Mouse (Mus musculus): ENCODE measurements around the gene Pradc1.

The Pradc1 gene

DNA sequence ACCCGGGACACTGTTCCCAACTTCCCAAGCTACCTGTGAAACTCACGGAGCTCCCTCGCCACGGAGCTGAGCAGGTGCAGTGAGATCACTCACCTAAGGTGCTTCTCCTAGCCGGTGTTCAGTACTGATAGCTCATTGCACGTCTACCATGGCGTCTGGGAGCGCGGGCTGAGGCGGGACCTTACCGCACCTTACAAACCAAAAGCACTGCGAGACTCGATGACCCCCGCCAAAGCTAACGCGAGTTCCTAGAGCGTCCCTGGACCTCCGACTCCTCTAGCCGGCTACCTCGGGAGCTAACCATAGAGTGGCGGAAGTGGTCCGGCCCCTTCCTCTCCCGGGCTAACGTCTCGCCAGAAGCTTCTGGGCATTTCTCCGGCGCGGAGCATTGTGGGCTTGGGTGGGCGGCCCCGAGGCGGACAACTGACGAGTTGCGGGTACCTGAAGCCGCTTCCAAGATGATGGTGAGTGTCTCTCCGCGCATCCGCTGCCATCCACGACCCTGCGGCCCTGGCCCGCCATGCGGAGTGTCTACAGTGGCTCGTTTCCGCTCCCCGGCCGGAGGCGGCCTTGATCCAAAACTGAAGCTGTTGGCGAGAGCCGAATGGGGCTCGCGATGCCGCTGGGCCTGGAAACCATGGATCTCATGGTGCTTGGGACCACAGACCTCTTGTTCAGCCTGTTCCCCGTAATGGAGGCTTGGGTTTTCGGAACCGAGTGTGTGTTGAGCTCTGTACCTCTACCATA, at the start of gene Pradc1:
Gene Pradc1, minus strand, starts transcription at position 307 of the 747 bp plus-strand sequence.
- WGBS = 0% methylated on average over 54 of the region's 54 CpGs

DNA sequence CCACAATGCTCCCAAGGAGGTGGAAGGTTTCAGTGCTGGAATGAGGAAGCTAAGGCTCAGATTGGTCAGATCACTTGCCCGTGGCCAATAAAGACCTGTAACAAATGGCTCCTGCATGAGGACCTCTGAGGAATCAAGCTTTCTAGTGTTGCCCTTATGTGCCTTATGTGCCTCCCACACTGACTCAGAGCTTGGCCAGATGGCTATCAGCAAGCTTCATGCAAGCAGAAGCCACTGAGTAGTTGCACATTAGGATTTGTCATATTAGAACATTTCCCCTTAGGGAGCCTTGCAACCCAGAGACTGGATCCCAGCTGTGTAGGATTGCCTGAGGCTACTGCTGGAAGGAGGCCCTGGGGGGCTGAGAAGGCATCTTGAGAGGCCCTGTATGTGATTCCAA, 48.6 kb upstream of the Pradc1 start:
- WGBS = 78% methylated on average over 1 of the region's 1 CpGs

DNA sequence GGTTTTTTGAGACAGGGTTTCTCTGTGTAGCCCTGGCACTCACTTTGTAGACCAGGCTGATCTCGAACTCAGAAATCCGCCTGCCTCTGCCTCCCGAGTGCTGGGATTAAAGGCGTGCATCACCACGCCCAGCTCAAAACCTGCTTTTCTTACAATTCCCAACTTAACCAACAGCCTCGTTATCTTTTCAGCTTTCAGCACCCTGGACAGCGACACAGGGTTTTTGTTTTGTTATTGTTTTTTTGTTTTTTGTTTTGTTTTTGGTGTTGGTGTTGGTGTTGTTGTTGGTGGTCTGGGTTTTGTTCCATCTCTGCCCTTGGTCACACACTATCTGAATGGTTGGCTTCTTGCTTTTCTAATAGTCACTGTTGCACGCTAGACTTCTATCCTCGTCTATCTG, 46.4 kb upstream of the Pradc1 start:
- WGBS = 71% methylated on average over 9 of the region's 9 CpGs

DNA sequence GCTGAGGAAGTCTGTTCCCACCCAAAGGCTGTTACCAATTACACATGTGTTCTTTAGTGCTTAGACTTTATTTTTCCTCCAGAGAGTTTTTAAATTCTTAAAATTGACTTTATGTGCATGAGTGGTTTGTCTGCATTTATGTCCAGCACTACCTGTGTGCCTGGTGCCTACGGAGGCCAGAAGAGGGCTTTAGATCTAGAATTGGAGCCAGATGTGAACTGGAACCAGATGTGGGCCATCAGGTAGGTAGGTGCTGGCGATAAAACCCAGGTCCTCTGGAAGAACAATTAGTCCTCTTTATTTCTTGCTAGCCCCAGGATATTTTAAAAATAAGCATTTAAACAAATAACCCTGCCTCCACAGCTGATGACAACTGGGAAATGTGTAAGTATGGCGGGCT, 39.8 kb upstream of the Pradc1 start:
- 97% methylated on average over 3 of the region's 3 CpGs for WGBS

GRCm38 (mm10) chr6:85490252-85490651, 38.5 kb upstream of the Pradc1 start:
- 41% methylated on average over 4 of the region's 4 CpGs for WGBS

DNA sequence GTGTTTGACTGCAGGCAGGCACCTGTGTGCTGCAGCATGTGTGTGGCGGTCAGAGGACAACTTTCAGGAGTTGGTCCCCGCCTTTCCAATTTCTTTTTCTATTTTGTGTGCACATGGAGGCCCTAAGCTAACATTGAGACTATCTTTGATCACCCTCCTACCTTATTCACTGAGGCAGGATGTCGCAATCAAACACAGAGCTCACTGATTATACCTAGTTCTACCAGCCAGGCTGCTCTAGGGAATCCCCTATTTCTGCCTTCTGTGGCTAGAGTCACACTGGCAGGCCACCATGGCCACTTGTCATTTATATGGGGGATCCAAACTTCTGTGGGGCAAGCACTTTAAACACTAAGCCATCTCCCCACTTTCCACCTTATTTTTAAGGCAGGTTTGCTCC, 37.9 kb upstream of the Pradc1 start:
- 86% methylated on average over 3 of the region's 3 CpGs for WGBS

GRCm38 (mm10) chr6:85488510-85488909, 36.7 kb upstream of the Pradc1 start:
- 68% methylated on average over 4 of the region's 4 CpGs for WGBS

- 29% methylated on average over 2 of the region's 2 CpGs for WGBS
Observed at GRCm38 (mm10) chr6:85485738-85486137, 34.0 kb upstream of the Pradc1 start.

DNA sequence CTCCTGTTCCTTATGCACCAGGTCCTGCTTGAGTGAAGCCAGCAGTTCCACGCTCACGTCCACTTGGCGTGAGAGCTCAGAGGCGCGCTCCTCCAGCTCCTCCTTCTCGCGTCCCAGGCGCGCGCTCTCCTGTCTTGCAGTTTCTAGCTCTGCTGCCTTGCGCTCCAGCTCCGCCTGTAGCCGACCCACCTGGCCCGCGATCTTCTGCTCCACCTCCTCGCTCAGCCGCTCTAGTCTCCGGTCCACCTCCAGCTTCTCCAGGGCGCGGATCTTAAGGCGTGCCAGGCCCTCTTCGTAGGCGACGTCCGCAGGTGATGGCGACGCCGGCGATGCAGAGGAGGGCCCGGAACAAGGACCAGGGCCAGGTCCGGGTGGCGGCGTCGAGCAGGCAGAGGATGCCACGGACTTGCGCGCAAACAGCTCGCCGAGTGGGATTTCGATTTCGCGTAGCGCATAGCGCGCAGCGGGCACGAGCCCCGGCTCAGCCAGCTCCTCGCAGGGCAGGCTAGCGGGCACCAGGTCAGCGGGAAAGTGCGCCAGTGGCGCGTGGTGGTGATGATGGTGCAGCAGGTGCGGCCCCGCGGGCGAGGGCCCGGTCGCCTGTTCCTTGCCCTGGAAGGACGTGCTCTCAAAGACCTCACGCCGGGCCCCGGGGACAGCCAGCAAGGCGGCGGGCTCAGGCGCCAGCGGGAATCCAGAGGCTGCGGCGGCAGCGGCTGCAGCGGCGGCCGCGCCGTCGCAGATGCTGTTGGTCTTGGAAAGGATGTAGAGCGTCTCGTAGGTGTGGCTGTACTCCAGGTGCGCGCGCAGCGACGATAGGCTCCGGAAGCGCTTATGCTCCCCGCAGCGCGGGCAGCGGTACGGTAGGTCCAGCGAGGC, 32.3 kb upstream of the Pradc1 start:
- WGBS = 19% methylated on average over 92 of the region's 92 CpGs

- 55% methylated on average over 16 of the region's 16 CpGs for WGBS
Observed at GRCm38 (mm10) chr6:85480685-85481084, 28.9 kb upstream of the Pradc1 start.

GRCm38 (mm10) chr6:85479979-85480378, 28.2 kb upstream of the Pradc1 start:
- WGBS = 60% methylated on average over 5 of the region's 5 CpGs

DNA sequence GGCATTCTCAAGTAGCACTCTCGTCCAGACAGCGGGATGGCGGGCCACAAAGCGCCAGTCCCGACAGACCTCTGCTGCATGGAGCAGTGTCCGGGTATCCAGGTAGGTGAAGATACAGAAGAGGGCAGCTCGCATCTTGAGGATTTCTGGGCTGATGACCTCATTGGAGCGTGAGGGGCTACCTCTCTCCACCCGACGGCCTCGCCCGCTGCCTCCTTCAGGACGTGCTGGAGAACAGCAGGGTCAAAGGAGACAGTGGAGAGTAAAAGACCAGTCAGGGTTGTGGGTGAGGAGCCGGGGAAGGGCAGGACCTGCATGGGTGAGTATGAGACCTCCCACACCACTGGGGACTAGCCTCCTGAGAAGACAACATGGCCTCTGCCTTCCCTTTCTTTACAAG, 26.6 kb upstream of the Pradc1 start:
- 68% methylated on average over 14 of the region's 14 CpGs for WGBS

GRCm38 (mm10) chr6:85477366-85477917, 25.7 kb upstream of the Pradc1 start:
- WGBS = 39% methylated on average over 10 of the region's 10 CpGs

GRCm38 (mm10) chr6:85475581-85475980, 23.8 kb upstream of the Pradc1 start:
- 93% methylated on average over 3 of the region's 3 CpGs for WGBS

- WGBS = 63% methylated on average over 5 of the region's 5 CpGs
Observed at GRCm38 (mm10) chr6:85472542-85472941, 20.8 kb upstream of the Pradc1 start.

DNA sequence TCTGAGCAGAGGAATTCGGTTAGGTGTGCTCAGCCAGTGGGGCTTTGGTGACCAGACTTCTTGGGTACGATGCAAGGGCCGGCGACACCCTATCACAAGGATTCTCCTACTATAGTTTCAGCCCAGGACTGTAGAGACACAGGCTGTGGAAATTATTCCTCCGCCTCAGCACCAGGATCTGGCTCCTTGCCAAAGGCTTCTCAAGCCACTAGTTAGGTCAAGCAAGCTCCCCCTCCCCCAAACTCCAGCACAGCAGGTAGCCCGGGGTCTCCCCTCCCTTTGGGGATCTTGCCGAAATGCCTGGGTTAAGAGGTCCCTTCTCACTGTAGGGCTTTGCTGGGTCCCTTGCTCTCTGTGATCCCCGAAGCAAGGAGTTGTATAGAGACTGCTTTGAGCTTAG, 20.2 kb upstream of the Pradc1 start:
- WGBS = 59% methylated on average over 8 of the region's 8 CpGs

- WGBS = 61% methylated on average over 5 of the region's 5 CpGs
Observed at GRCm38 (mm10) chr6:85469660-85470430, 18.1 kb upstream of the Pradc1 start.

DNA sequence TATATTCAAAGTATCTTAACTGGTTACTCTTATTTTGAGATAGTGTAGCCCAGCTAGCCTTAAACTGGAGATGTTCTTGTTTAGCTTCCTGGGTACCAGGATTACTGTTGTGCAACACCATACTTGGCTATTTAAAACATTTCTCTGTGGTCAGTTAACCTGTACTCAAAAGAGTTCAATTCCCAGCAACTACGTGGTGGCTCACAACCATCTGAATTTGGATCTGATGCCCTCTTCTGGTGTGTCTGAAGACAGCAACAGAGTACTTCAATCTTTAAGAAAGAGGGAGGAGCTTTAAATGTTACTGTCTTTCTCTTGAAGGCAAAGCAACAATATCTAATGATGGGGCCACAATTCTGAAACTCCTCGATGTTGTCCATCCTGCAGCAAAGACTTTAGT, 7.9 kb upstream of the Pradc1 start:
- 82% methylated on average over 2 of the region's 2 CpGs for WGBS

DNA sequence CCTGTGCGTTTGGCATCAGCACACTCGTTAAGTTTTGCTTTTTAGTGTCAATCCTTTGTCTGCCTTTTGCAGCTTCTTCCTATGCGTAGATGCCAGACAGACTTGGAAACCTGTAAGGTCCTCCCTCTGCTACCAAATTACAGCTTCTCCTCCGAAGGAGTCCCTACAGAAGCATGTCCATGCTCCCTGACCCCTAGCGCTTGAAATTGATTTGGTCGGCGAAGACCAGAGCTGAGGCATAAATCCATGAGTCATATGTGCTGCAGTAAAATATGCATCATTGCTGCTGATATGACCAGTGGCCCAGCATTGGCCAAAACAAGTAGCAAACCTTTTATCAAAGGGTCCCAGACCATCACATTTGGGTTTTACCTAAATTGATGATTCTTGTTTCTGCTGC, 1.0 kb upstream of the Pradc1 start:
- 7% methylated on average over 7 of the region's 7 CpGs for whole genome bisulfite sequencing

DNA sequence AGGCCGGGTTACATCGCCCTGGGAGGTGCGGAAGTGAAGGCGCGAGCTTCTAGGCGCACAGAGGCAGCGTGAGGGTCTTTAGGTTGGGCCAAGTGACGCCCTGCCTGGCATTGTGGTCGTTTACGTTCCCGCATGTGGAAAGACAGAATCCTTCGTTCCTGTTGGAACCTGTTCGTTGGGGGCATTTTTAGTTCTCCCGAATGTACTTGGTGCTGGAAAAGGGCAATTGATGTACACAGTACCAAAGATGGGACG, 568 bp upstream of the Pradc1 start:
- WGBS = 1% methylated on average over 15 of the region's 15 CpGs

- 2% methylated on average over 96 of the region's 96 CpGs for WGBS
Observed at GRCm38 (mm10) chr6:85450697-85451663, 790 bp downstream of the Pradc1 start, which contains the start of gene Cct7. TSS of gene Cct7 (plus strand) at chr6:85451514.
